Mouse (Mus musculus) C3H10T1/2 (cell line): ENCODE data around the gene Amt. TPM values are rescaled to one million over a fixed set of nuclear protein-coding genes. Genes with fewer than 3 reads are reported as not detected.

Source experiments
- polyA plus RNA-seq, 2 experiments: library from polyadenylated mRNA; unstranded; fragments of >200 nt; fragmentation: generic; extraction: Trizol; gene quantifications; one replicate each; pipeline ENCODE4 v1.2.1; 2012; ENCODE audit warnings: missing spikeins in 2 of 2

Gene Amt
- 1 to 10 TPM in 1 of 2 experiments, under 1 TPM in 1; 0.23 to 6.4 TPM for polyA plus RNA-seq

DNA sequence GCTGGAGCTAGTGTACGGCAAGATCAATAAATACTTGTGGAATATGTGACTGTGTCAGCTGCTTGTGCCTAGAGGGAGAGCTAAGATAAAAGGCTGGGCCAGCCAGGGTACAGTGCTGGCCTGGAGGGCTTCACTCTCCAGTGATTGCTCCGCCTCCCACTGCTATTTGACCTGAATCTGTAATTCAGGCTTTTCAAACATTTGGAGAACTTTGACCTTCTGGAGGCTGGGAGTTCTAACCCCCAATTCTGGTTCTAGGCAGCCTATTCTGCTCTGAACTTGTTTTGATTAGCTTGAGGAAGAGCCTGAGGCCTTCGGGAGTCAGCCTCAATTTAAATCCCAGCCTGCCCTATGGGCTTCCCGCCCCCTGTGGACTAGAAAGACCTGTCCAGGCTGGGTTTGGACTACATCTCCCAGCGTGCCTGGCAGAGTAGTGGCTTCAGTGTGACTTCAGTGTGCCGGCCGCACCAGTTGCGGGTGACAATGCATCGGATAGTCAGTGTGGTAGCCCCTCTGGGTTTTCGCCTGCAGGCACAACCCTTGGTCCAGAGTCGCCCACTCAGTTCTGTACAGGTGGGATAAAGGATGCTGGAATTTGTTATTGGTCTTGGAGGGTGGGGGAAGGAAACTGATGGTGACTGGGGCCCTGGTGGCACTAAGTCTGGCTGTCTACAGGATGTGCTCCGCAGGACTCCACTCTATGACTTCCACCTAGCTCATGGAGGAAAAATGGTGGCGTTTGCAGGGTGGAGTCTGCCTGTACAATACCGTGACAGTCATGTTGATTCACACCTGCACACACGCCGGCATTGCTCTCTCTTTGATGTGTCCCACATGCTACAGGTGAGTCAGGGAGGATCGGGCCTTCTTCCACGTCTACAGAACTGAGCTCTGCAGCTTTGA is at the start of gene Amt:
Gene Amt (plus strand): TSS at position 401 of the 903 bp plus-strand sequence.

DNA sequence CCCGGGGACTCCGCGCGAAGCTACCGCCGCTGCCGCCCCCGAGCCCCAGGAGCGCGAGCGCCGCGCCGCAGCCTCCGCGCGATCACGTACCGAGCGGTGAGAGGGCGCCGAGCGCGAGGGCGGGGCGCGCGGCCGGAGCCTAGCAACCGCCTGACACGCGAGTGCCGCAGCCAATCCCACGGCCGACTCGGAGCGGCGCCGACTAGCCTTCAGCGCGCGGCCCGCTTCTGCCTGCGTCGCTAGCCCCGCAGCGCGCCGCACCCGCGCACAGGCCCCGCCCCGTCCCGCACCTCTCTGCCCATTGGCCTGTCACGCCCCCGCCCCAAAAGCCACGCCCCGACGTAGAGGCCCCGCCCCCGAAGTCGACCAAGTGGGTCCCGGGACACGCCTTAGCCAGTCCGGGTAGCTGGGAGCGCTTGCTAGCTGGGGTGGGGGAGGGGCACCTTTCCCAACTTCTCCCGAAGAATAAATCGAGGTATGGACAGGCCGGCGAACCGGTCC is 32.9 kb upstream of the Amt start, which contains the start of gene Dag1:
Gene Dag1 (minus strand): TSS at position 269 of the 501 bp plus-strand sequence.

DNA sequence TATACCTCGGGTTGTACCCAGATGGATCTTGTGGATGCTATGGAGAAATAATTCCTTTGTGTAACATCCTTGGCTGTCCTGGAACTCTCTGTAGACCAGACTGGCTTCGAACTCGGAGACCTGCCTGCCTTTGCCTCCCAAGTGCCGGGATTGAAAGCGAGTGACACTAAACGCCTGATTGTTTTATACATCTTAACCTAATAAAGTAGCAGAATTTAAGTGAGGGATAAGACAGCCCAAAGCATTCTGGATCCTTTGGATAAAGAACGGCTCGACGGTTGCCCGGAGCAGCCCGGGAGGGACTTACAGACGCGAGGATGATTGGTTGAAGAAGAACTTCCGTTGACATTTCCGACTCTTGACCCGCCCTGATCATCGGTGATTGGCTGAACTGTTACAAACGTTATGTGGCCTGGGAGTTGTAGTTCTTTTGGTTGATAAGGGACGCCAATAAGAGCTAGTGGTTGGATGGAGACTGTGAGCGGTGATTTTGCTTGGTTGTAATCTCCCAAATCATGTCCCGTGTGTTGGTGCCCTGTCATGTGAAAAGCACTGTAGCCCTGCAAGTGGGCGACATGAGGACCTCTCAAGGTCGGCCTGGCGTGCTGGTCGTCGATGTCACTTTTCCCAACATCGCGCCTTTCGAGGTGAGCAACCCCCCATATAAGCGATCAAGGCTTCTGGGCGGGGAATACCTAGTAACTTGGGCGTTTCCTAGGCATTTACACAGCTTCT is 6.5 kb upstream of the Amt start, which contains the start of gene Nicn1:
Gene Nicn1 (plus strand): TSS at position 414 of the 735 bp plus-strand sequence.

DNA sequence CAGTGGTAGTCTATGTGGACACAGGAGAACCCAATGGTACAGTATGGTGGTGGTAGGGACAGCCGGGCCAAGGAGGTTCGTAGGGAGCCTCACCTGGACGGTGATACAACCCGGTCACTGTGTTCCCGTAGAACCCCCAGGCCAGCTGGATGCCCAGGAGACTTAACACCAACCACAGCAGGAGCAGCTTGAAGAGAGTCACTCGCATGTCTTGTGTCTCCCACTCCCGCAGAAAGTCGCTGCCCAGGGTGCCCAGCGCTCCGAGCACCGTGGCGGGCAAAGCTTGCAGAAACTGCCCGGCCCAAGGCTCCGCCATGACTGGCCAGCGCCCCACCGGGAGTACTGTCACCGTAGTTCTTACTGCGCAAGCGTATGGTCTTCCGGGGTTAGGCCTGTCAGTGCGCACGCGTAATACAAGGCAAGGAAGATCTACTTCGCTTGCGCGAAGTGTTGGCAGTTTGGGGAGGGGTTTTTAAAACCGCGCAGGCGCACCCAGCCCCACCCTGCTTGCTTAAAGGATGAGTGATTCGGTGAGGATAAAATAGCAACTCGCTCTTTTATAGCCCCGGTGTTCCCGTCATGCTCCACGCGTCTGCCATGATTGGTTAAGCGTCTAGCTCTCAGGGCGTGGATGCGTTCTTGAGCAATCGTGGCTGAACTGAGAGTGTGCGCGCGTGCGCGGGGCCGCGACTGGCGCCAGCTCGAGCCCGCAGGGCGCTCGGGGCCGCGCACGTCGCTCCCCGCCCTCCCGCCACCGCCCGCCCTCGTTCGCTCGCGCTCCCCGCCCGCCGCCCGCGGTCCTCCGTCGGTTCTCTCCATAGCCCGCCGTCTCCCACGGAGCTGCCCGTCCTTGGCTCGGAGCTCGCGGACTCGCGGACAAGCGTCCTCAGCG is 9.2 kb downstream of the Amt start, which contains the start of the genes Rhoa and Tcta:
Gene Rhoa (plus strand): TSS at position 501 of the 892 bp plus-strand sequence.
Gene Tcta (minus strand): TSS at position 532 of the 892 bp plus-strand sequence.

DNA sequence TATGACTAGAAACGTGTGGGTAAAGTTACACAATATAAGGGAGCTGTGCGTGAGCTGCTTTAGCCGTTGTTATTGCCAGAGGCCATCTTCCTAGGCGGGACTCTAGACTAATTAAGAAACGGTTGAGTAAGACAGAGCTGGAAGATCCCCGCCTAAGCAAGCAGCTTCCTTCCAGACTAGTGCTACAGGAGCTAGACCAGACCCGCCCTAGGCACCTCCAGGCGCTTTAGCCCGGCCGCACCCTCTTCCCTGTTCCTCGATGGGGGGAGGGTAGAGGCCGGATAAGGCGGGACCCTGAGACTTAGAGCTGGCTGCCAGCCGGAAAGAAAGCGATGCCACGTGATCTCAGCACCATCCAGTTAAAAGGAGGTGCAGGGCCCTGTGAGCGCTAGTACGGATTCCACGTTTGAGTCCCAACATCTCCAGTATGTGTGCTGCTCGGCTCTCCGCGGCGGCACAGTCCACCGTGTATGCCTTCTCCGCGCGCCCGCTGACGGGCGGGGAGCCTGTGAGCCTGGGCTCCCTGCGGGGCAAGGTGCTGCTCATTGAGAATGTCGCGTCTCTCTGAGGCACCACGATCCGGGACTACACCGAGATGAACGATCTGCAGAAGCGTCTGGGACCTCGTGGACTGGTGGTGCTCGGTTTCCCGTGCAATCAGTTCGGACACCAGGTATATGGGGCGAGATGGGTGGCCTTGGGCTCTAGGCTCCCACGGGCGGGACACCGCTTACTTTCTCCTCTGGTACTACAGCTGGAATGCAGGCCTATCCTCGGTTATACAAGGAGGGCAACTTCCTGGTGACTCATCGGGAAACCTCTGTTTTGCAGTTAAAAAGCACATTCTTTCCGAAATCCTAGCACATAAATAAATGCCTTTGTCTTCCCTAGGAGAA is 42.5 kb downstream of the Amt start, which contains the start of gene Gpx1:
Gene Gpx1 (plus strand): TSS at position 18 of the 896 bp plus-strand sequence.

DNA sequence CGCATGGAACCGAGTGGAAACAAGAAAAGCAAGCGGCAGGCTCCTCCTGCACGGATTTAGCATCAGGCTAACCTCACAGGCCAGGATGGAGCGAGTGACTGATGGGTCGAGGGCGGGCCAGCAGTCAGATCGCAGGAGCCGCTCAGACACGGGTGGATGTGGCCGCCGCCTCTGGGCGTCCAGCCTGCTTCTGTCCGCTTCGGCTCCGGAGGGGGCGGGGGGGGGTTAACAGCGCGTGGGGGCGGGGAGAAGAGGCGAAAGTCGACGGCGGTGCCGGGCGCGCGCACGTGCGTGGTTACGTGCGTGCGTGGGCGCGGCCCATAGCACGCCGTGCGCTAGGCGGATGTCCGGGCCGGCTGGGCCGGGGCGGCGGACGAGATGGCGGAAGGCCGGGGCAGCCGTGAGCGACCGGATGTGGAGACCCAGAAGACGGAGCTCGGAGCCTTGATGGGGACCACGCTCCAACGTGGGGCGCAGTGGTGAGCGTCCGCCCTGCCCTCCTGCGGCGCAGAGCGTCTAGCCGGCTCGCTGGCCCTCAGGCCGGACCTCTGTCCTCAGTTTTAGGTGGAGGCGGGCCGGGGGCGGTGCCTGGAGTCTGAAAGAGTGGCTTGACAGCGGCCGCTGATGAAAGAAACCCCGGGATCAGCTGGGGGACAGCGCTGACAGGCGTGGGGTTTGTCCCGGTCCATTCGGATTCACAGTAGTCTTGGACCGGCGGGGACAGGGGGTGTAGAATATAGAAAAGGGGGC is 51.1 kb downstream of the Amt start, which contains the start of gene Usp4:
Gene Usp4 (plus strand): TSS at position 314 of the 750 bp plus-strand sequence.

Other genes with a start within 250 kb of the Amt start
- gene Gmppb, start 247.6 kb upstream of the Amt start, polyA plus RNA-seq, result 10 to 100 TPM; 14.7 to 20.6 TPM
- 1 to 10 TPM in 1 of 2 experiments, under 1 TPM in 1; 0.61 to 3.6 TPM for gene Amigo3, start 243.7 kb upstream of the Amt start, polyA plus RNA-seq
- gene Mst1, start 216.4 kb upstream of the Amt start, polyA plus RNA-seq, result under 1 TPM; 0.05 to 0.18 TPM
- 10 to 100 TPM; 15.3 to 28.3 TPM for gene Rnf123, start 213.5 kb upstream of the Amt start, polyA plus RNA-seq
- gene Apeh, start 202.2 kb upstream of the Amt start, polyA plus RNA-seq, result 10 to 100 TPM; 82.7 to 98.4 TPM
- under 1 TPM; 0.13 to 0.14 TPM for gene Bsn, start 106.5 kb upstream of the Amt start, polyA plus RNA-seq
- 10 to 100 TPM in 1 of 2 experiments, 1 to 10 TPM in 1; 8.1 to 96.8 TPM for gene Dag1, start 32.9 kb upstream of the Amt start, polyA plus RNA-seq
- gene Nicn1, start 6.4 kb upstream of the Amt start, polyA plus RNA-seq, result 10 to 100 TPM in 1 of 2 experiments, 1 to 10 TPM in 1; 8.9 to 63.2 TPM
- gene Rhoa, start 9.3 kb downstream of the Amt start, polyA plus RNA-seq, result 100 to 1,000 TPM; 144 to 229 TPM
- 10 to 100 TPM; 11.0 to 48.4 TPM for gene Tcta, start 9.3 kb downstream of the Amt start, polyA plus RNA-seq
- 100 to 1,000 TPM; 786 to 822 TPM for gene Gpx1, start 42.0 kb downstream of the Amt start, polyA plus RNA-seq
- gene Usp4, start 51.0 kb downstream of the Amt start, polyA plus RNA-seq, result 10 to 100 TPM; 68.6 to 96.9 TPM
- under 1 TPM; 0.04 to 0.35 TPM for gene 1700102P08Rik, start 96.0 kb downstream of the Amt start, polyA plus RNA-seq
- not detected for gene Ccdc36, start 131.6 kb downstream of the Amt start, polyA plus RNA-seq
- not detected for gene BC048562, start 139.6 kb downstream of the Amt start, polyA plus RNA-seq
- 10 to 100 TPM; 28.0 to 46.0 TPM for gene Ccdc71, start 163.7 kb downstream of the Amt start, polyA plus RNA-seq
- 1 to 10 TPM; 1.4 to 9.8 TPM for gene Klhdc8b, start 164.7 kb downstream of the Amt start, polyA plus RNA-seq
- gene Lamb2, start 182.9 kb downstream of the Amt start, polyA plus RNA-seq, result 100 to 1,000 TPM in 1 of 2 experiments, 1 to 10 TPM in 1; 9.4 to 170 TPM
- 10 to 100 TPM; 21.0 to 70.4 TPM for gene Usp19, start 193.7 kb downstream of the Amt start, polyA plus RNA-seq
- 100 to 1,000 TPM; 170 to 180 TPM for gene Qars, start 210.9 kb downstream of the Amt start, polyA plus RNA-seq
- 10 to 100 TPM in 1 of 2 experiments, 1 to 10 TPM in 1; 5.6 to 45.1 TPM for gene Qrich1, start 220.0 kb downstream of the Amt start, polyA plus RNA-seq